Mouse (Mus musculus) 3T3-L1 (cell line): Measurements from ENCODE around the gene Olfr926.
"Not testable (repeated sequence)": the region's sequence is repeated elsewhere in the genome, so short reads cannot be mapped to it uniquely, and the experiment has no call there.

Source experiments
- DNase-seq: peaks from one replicate; pipeline ENCODE4 v3.0.0-alpha.2; 2015; ENCODE audit warnings: low read depth, low spot score

Gene Olfr926

DNA sequence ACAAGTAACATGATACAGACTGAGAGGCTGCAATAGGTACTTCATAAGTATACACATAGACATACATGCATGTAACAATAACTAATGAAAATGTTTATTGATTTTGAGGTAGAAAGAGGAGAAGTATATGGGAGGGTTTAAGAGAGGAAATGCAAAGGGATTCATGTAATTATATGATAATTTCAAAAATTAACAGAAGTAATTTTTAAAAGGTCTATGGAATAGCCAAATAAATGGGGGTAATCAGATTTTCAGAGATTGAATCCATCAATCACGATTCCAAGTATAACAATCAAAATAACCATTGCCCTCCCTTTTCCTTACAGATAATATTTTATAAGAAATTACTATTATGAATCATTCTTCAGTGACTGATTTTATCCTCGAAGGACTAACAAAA lies at the start of gene Olfr926:
Olfr926 (plus strand) TSS at position 301 of the 400 bp plus-strand sequence.
- DNase-seq: no peak

DNA sequence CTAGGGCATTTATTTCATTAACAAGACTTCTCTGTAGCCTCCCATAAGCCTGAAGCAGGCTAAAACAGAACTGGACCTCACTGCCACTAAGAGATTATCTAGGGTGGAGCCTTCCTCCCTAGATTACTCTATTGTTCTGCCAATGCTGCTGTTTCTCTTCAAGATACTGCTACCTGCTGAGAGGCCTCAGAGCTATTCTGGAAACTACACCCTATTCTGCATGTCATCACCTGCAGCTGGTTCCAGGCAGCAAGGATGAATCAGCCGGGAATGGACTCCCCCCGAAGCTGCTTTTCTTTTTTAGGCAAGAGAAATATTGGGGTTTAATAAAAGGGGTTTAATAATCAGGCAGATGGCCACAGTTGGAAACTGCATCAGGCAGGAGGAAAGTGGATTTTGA lies 43.9 kb upstream of the Olfr926 start:
- DNase-seq: no peak

DNA sequence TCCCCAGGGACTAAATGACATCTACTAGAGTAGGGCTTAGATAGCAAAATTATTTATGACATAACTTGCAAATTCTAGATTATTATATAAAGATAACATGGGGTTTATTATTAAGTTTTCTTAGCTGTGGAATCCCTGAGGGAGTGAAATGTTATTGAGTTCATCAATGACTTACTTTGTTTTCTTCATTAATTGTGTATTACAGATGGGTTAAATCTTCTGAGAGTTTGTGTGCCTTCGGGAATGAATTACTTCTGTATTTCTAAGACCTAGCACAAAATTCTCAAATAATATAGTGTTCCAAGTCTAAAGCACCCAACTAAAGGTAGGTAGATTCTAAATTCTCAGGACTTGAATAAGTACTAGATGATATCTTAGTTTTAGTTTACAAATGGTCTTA lies 32.8 kb upstream of the Olfr926 start, which contains the start of gene Olfr924:
Olfr924 (plus strand) TSS at position 301 of the 400 bp plus-strand sequence.
- DNase-seq: no peak

DNA sequence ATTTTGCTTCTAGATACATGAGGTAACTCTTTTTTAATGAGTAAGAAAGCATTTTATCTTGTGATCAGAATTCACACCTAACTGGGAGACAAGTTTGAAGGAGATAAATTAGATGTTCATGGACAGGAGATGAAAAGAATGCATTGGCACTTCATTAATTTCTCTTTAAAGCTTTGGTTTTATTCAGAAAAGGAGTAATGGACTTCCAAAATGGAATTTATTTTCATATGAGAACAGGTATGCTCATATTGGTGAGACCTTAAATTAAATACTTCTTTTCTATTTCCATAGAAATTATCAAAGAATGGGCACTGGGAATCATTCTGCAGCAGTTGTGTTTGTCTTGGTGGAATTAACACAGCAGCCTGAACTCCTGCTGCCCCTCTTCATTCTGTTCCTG lies 22.2 kb upstream of the Olfr926 start, which contains the start of gene Olfr26:
Olfr26 (plus strand) TSS at position 301 of the 400 bp plus-strand sequence.
- DNase-seq: no peak

DNA sequence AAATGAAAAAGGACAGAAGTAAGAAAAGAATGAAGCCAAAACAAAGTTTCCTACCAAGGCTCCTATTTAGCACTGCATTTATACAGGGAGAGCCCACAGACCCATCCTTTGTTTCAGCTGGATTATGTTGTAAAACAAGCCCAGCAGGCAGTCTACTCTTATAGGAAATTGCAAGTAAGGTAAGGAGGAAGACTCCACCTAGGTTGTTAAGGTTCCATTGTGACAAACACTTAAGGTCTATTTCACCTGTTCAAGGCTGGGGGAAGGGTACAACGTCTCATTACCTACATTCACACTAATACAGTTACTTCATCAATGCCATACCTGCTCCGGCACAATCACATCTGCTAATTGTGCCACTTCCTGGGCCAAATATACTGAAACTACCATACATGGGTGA lies 2.0 kb upstream of the Olfr926 start:
- DNase-seq: not testable (repeated sequence)
